Mouse (Mus musculus) heart, adult 2 months (tissue): ENCODE measurements around the gene Tek. TPM values are rescaled to one million over a fixed set of nuclear protein-coding genes. Genes with fewer than 3 reads are reported as not detected.
A peak's percentile ranks its signal among the peaks of the same experiment; 100 is the strongest.

Experiments
- DNase-seq, 2 experiments: peaks; one replicate each; pipeline ENCODE4 v3.0.0; 2021
- H3K27ac ChIP-seq: fragments of 200-600 bp; 2 replicates; pipeline ENCODE4 v1.8.1; 2022
- H3K27me3 ChIP-seq: fragments of 200-500 bp; 2 replicates; pipeline ENCODE4 v1.6.1; 2012; ENCODE audit warnings: mild to moderate bottlenecking, low read length, inconsistent platforms, mixed read lengths; ENCODE audit not compliant: control insufficient read depth, insufficient read depth
- H3K36me3 ChIP-seq: fragments of 200-500 bp; 2 replicates; pipeline ENCODE4 v1.6.1; 2012; ENCODE audit warnings: low read length, inconsistent platforms; ENCODE audit not compliant: control insufficient read depth, insufficient read depth
- H3K4me1 ChIP-seq: fragments of 200-500 bp; 2 replicates; pipeline ENCODE4 v1.6.1; 2011; ENCODE audit warnings: low read length; ENCODE audit not compliant: control insufficient read depth, insufficient read depth
- H3K4me3 ChIP-seq: fragments of 200-600 bp; 2 replicates; pipeline ENCODE4 v1.8.1; 2022
- H3K79me2 ChIP-seq: fragments of 200-500 bp; replicated peaks from 2 replicates; pipeline ENCODE4 v1.6.1; 2012; ENCODE audit warnings: mild to moderate bottlenecking, inconsistent platforms, low read length, moderate library complexity, mixed read lengths; ENCODE audit not compliant: control insufficient read depth, insufficient read depth
- H3K9ac ChIP-seq: fragments of 200-500 bp; 2 replicates; pipeline ENCODE4 v1.6.1; 2012; ENCODE audit warnings: low read depth, mild to moderate bottlenecking, control low read depth, inconsistent platforms, low read length, mixed read lengths
- CTCF ChIP-seq: fragments of 200-600 bp; IDR thresholded peaks from 2 replicates; pipeline ENCODE4 v1.8.1; 2022; ENCODE audit warnings: antibody characterized with exemption, mild to moderate bottlenecking, moderate library complexity
- EP300 ChIP-seq: fragments of 200-500 bp; IDR thresholded peaks from 2 replicates; pipeline ENCODE4 v1.6.1; 2011; ENCODE audit warnings: low read depth, low read length, control low read depth; ENCODE audit not compliant: insufficient read depth
- POLR2A ChIP-seq: fragments of 200-500 bp; IDR thresholded peaks from 2 replicates; pipeline ENCODE4 v1.6.1; 2011; ENCODE audit warnings: mild to moderate bottlenecking, low read depth, low read length, control low read depth; ENCODE audit not compliant: insufficient read depth
- WGBS: fragments of 180-500 bp; shearing (Covaris S2); methylation state at CpG from one replicate; pipeline ENCODE4 v1.1.7; 2018; 5-methylcytosine and 5-hydroxymethylcytosine counted together
- intact Hi-C: fragments of 180-260 bp; cut with DNase I; formaldehyde crosslinking; loops from one replicate; pipeline ENCODE4 v1.15.1; 2025
- polyA plus RNA-seq: library from polyadenylated mRNA; depleted of rRNA; stranded (reverse); fragments of >200 nt; gene quantifications from 2 replicates; pipeline ENCODE4 v1.2.3, GENCODE M21; 2012
- total RNA-seq, 2 experiments: library from RNA; stranded (reverse); gene quantifications; 2 replicates each; pipeline ENCODE4 v1.2.3; 2021

Tek gene
- total and polyA plus RNA-seq, 3 experiments: 16.8 to 40.3 (median 37.0) TPM

- H3K27me3 ChIP-seq: no peaks in the 10 kb centered on the region
- H3K4me3 ChIP-seq: no peak overlapping the region
- peaks cover 32% of the 10 kb centered on the region for H3K36me3 ChIP-seq
- WGBS: 38% methylated on average over 1 of the region's 1 CpGs
- 0 out of 2 replicates have a peak, but pooled peaks cover 1% of the 10 kb centered on the region for H3K79me2 ChIP-seq
- no peak overlapping the region for H3K9ac ChIP-seq
- H3K27ac ChIP-seq: peak overlapping the region; percentile 46
- peaks cover 11% of the 10 kb centered on the region for H3K4me1 ChIP-seq
- intact Hi-C loops: loop anchor here (2.0 to 5.0 kb wide), 2 partner anchors 40 to 158 kb away; no protein-coding TSS in a partner anchor
- peak in 1 of 2 experiments; percentile 22 for DNase-seq
- TF ChIP-seq POLR2A (no peak), EP300 (no peak), CTCF (no peak)
Measured at GRCm38 (mm10) chr4:94826891-94827290, 87.8 kb downstream of the Tek start.

- Histone ChIP-seq H3K4me1 (peaks cover 11% of the 10 kb centered on the region), H3K27me3 (no peaks in the 10 kb centered on the region), H3K79me2 (0 out of 2 replicates have a peak, but pooled peaks cover 1% of the 10 kb centered on the region), H3K4me3 (no peak overlapping the region), H3K9ac (no peak overlapping the region), H3K36me3 (peaks cover 33% of the 10 kb centered on the region), H3K27ac (peak overlapping the region; percentile 44)
- intact Hi-C loops: loop anchor here (2.0 to 5.0 kb wide), 2 partner anchors 40 to 159 kb away; no protein-coding TSS in a partner anchor
- DNase-seq: no peak
- 29% methylated on average over 5 of the region's 5 CpGs for WGBS
- no peak for TF ChIP-seq EP300
- TF ChIP-seq CTCF: peak; percentile 61
Measured at GRCm38 (mm10) chr4:94827429-94827828, 88.3 kb downstream of the Tek start.

GRCm38 (mm10) chr4:94829924-94830386, 90.9 kb downstream of the Tek start:
- Histone ChIP-seq H3K9ac (no peak overlapping the region), H3K27ac (peak overlapping the region; percentile 72), H3K79me2 (0 out of 2 replicates have a peak, but pooled peaks cover 1% of the 10 kb centered on the region), H3K27me3 (no peaks in the 10 kb centered on the region), H3K4me1 (peaks cover 11% of the 10 kb centered on the region), H3K36me3 (peaks cover 36% of the 10 kb centered on the region), H3K4me3 (no peak overlapping the region)
- WGBS: 30% methylated on average over 6 of the region's 6 CpGs
- DNase-seq: peak; percentile 49 to 68
- TF ChIP-seq POLR2A (0 out of 2 replicates have a peak, but pooled peaks have one; percentile 22), CTCF (no peak), EP300 (peak; percentile 87)
- intact Hi-C loops: loop anchor here (1.0 to 5.0 kb wide), 2 partner anchors 43 to 84 kb away; no protein-coding TSS in a partner anchor

GRCm38 (mm10) chr4:94837061-94837460, 98.0 kb downstream of the Tek start:
- H3K27ac ChIP-seq: no peak overlapping the region
- WGBS: 54% methylated on average over 7 of the region's 7 CpGs
- no peak overlapping the region for H3K9ac ChIP-seq
- H3K4me3 ChIP-seq: no peak overlapping the region
- H3K4me1 ChIP-seq: no peaks in the 10 kb centered on the region
- intact Hi-C loops: no loop called here
- H3K79me2 ChIP-seq: no peaks in the 10 kb centered on the region
- TF ChIP-seq CTCF (no peak), EP300 (no peak), POLR2A (no peak)
- DNase-seq: no peak
- H3K27me3 ChIP-seq: no peaks in the 10 kb centered on the region
- peaks cover 10% of the 10 kb centered on the region for H3K36me3 ChIP-seq

- H3K9ac ChIP-seq: no peak overlapping the region
- H3K4me3 ChIP-seq: no peak overlapping the region
- intact Hi-C loops: no loop called here
- H3K4me1 ChIP-seq: no peaks in the 10 kb centered on the region
- peaks cover 3% of the 10 kb centered on the region for H3K36me3 ChIP-seq
- 0 out of 2 replicates have a peak, but pooled peaks cover 2% of the 10 kb centered on the region for H3K27me3 ChIP-seq
- WGBS: 74% methylated on average over 7 of the region's 7 CpGs
- DNase-seq: no peak
- TF ChIP-seq CTCF (no peak), POLR2A (no peak), EP300 (no peak)
- no peaks in the 10 kb centered on the region for H3K79me2 ChIP-seq
- H3K27ac ChIP-seq: no peak overlapping the region
Measured at GRCm38 (mm10) chr4:94853301-94853700, 114.2 kb downstream of the Tek start.

- H3K36me3 ChIP-seq: peaks cover 3% of the 10 kb centered on the region
- no peak for TF ChIP-seq CTCF
- no peak for TF ChIP-seq POLR2A
- no peak for TF ChIP-seq EP300
- intact Hi-C loops: no loop called here
- 0 out of 2 replicates have a peak, but pooled peaks cover 2% of the 10 kb centered on the region for H3K27me3 ChIP-seq
- H3K9ac ChIP-seq: no peak overlapping the region
- H3K4me1 ChIP-seq: no peaks in the 10 kb centered on the region
- H3K27ac ChIP-seq: no peak overlapping the region
- DNase-seq: no peak
- H3K4me3 ChIP-seq: no peak overlapping the region
- WGBS: 86% methylated on average over 3 of the region's 3 CpGs
- no peaks in the 10 kb centered on the region for H3K79me2 ChIP-seq
Measured at GRCm38 (mm10) chr4:94854270-94854669, 115.2 kb downstream of the Tek start.
